Mouse (Mus musculus): Measurements from ENCODE around the gene Klf16.

DNA sequence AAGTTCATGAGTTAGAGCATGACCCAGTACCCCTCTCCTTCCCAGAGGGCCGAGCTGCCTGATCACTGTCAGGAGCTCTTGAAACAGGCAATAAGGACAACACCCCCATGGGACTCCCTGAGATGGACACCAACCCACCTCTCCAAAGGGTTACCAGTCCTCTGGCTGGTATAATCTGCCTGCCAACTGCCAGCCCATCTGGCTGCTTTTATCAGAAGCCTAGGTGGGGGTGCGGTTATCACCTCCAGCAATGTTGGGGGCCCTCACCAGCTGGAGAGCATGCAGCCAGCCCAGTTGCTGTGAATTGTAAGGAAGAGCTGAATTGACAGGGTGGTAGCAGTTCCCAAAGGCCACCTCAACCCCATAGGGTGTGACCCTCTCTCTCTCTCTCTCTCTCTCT is 4.6 kb downstream of the Klf16 start:
- TF ChIP-seq CTCF (IDR thresholded peaks at IDR 0.05; ENCODE audit: control insufficient read depth, insufficient read depth, insufficient replicate concordance, low read depth, low read length) (no peak), POLR2A (IDR thresholded peaks at IDR 0.05; ENCODE audit: control insufficient read depth, low read depth, low read length) (no peak)

Measured in testis, adult 2 months (tissue).